Mouse (Mus musculus) spleen, adult 12 weeks (tissue): Measurements from ENCODE around the gene Zbtb46.

ENCODE experiments used
- DNase-seq: peaks from one replicate; pipeline ENCODE4 v3.0.0; 2022; ENCODE audit warnings: low spot score

Gene Zbtb46

DNA sequence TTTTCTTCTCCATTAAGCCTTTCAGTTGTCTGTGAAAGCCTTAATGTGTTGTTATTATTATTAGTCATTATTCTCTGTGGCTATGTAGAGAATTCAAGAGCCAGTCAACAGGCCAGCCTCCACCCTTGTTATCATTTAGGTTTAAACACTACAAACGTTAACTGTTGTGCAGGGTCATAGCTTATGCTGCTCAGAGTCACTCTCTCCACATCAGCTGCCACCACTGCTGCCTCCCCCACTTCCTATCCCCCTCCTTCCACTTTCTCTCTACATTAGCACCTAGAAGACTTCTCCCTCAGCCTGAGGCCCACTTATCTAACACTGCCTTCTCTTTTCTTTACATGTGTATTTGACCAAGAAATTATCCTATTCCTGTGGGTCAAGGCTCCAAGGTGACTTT, 57.7 kb downstream of the Zbtb46 start:
- DNase-seq = no peak

DNA sequence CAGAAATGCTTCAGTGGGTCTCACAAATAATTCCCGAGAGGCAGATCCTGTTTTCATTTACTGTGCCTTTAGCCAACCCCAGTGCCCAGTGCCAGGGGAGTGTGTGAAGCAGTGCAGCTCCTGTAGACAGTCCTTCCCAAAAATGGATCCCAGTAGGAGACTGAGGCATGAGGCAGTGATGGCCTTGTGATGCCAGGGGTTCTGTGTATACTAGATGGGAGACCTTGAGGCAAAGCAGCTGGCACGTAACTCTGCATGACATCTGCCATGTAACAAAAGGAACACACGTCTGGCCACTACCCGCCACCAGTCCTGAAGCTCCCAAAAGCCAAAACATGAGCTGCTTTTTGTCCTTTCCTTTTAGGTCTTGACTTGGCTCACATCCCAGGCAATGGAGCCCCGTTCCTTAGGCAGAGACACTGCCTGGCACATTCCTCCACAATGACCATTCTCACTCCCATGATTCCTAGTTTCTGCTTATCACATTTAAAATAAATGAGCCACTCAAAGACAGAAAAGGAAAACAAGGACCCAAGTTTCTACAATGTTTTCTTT, 61.9 kb downstream of the Zbtb46 start:
- DNase-seq = no peak

- no peak for DNase-seq
Measured at GRCm38 (mm10) chr2:181394086-181394485, 65.1 kb downstream of the Zbtb46 start.

- peak; percentile 72 for DNase-seq
Measured at GRCm38 (mm10) chr2:181392600-181393213, 66.5 kb downstream of the Zbtb46 start.

- DNase-seq = no peak
Measured at GRCm38 (mm10) chr2:181391541-181391940, 67.7 kb downstream of the Zbtb46 start.

DNA sequence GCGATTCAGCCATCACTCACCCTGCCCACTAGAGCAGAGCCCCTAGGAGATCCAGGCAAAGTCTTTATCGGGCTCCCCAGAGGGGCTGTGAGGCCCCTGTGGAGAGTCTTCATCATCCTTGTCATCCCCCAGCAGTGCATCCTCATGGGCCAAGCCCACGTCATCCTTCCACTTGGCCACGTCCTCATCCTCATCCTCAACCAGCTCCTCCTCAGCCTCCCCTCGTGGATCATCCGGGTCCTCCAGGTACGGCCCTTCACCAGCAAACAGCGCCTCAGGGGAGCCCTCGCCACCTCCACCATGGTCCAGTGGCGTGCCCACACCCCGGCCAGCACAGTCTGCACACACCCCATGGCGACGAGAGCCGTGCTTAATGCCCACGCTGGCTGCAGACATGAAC, 68.2 kb downstream of the Zbtb46 start:
- DNase-seq = no peak

DNA sequence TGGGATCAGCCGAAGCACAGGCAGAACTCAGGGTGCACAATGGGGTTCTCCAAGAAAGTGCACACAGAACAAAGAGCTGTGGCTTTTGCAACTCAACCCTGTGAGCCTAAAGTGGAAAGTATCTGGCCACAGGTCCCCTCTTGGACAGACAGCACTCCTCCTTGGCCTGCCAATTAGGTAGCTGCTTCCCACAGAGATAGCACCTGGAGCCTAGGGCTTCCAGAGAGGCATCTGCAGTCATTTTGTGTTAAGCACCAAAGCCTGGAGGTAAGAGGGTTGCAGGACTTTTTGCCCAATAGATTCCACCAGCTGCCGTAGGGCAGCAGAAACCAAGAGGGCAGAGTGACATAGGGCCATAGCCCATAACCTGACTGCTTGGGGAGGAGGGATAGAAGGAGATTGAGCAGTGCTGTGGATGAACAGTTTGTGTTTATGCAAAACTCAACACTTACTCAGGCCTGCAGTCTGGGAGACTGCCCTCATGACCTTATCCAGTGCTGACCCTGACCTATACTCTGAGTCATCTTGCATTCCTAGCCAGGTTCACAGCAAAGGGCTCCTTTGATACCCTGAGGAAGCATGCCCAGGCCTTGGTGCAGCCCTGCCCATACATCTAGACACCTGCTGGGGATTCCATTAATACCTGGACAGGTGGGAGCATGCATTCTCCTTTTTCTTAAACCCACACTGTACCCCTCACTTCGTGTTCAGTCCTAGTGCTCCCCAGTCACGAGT, 68.9 kb downstream of the Zbtb46 start:
- DNase-seq = no peak

DNA sequence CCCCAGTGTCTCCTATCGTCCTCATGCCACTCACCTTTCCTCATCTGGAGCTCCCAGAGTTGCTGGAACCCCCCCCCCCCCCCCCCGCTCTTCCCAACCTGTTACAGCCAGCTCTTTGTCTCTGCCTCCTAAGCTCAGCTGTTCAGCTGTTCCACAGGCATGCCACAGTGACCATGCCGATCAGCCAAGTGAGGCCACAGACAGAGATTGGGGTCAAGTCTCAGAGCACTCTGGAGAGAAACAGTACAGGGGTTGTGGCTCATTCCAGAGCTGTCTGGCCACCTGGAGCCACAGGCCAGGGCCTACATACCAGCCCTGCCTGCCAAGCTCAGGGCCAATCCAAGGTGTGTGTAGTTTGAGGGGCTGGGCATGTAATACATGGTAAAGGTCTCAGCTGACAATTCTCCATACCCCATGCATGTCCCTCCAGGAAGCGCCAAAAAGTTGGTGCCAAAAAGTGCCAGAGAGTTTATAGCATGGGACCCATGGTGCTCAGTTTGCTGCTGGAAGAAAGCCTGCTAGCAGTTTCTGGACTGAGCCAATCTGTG, 72.5 kb downstream of the Zbtb46 start:
- DNase-seq = no peak

DNA sequence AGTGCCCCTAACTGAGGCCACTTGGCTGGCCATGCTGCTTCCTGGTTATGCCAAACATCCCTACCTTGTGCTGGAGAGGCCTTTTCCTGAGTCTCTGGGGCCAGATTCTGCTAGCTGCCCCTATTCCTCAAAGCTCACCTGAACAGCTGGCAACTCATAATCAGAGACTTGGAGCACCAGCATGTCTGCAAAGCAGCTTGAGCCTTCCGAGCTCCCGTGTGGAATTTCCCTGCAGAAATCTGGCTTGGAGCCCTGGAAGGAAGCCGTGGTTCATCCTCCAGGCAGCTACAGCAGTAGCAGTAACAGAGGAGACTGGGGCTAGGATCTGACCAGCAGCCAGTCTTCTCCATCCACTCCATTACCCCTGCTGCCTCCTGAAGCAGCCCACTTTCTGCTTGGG, 73.3 kb downstream of the Zbtb46 start:
- no peak for DNase-seq

DNA sequence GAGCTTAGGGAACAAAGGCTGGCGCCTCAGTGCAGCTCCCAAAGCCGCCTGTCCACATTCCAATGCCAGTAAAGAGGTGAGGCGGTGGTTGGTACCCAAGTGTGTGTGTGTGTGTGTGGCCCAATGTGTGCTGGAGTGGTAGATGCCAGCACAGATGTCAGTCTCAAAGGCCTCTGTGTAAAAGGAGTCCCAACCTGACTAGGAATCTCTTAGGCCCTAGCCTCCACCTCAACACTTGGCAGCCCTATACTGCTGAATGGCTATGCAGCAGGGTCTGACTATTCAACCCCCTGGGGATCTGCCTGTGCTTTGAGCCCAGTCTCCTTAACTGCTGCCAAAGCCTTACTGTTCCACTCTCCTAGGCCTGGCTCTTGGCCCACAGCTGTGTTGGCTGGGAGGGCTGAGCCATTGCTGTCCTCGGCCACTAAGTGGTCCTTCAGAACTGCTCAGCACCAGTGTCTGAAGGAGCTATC, 74.3 kb downstream of the Zbtb46 start:
- DNase-seq = no peak

GRCm38 (mm10) chr2:181384463-181384862, 74.8 kb downstream of the Zbtb46 start:
- no peak for DNase-seq

- no peak for DNase-seq
Measured at GRCm38 (mm10) chr2:181381631-181382306, 77.5 kb downstream of the Zbtb46 start.

DNA sequence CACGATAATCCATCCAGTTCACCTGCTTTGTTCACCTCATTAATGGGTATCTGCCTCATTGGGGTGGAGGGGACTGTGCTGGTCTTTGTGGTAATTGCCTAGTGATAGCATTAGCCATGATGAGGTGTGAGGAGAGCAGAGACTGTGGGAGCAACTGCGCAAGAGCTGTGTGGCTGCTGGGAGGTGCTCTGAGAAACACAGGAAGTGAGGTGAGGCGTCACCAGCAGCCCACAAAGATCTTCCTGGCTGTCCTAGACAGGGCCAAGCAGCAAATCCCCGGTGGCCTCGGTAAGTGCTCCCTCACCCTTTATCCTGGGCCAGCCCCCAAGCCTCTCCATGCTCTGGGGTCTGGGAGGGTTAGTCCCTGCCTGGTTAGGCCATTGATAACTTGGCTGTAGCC, 78.1 kb downstream of the Zbtb46 start:
- no peak for DNase-seq

DNA sequence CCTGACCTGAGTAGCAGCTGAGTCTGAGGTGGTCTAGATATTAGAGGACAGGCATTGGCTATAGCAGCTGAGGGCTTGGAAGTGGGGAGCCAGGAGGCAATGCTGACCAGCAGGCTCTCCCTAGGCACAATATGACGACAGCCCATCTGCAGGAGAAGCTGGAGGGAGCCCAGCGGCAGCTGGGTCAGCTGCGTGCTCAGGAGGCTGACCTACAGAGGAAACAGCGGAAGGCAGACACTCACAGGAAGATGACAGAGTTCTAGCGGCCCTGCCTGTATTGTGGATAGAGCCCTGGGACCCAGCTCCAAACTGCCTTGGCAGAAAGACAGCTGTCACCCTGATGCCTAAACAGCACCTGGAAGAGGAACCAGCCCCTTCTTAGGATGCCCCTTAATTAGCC, 79.0 kb downstream of the Zbtb46 start:
- no peak for DNase-seq

GRCm38 (mm10) chr2:181379778-181380177, 79.4 kb downstream of the Zbtb46 start, which contains the start of gene Lime1:
Lime1 (plus strand) TSS chr2:181380078.
- DNase-seq = no peak

GRCm38 (mm10) chr2:181378701-181379100, 80.5 kb downstream of the Zbtb46 start:
- no peak for DNase-seq

- no peak for DNase-seq
Measured at GRCm38 (mm10) chr2:181377230-181377629, 82.0 kb downstream of the Zbtb46 start.

GRCm38 (mm10) chr2:181375787-181376186, 83.4 kb downstream of the Zbtb46 start:
- DNase-seq = no peak

- DNase-seq = no peak
Measured at GRCm38 (mm10) chr2:181370001-181370400, 89.2 kb downstream of the Zbtb46 start.

DNA sequence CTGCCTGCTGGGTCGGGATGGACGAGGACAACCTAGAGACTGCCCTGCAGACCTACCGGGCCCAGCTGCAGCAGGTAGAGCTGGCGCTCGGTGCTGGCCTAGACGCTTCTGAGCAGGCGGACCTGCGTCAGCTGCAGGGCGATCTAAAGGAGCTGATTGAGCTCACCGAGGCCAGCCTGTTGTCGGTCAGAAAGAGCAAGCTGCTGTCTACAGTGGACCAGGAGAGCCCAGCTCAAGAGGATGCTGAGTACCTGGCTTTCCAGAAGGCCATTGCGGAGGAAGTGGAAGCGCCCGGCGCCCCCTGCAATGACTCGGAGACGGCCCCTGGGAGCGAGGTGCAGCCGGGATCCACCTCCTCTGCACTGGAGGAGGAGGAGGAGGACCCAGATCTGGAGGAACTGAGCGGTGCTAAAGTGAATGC, 93.6 kb downstream of the Zbtb46 start:
- no peak for DNase-seq

GRCm38 (mm10) chr2:181364860-181365596, 94.2 kb downstream of the Zbtb46 start, which contains the start of the genes Zgpat and Arfrp1:
Zgpat (plus strand) TSS chr2:181364928.
Arfrp1 (minus strand) TSS chr2:181365404.
- peak; percentile 80 for DNase-seq

DNA sequence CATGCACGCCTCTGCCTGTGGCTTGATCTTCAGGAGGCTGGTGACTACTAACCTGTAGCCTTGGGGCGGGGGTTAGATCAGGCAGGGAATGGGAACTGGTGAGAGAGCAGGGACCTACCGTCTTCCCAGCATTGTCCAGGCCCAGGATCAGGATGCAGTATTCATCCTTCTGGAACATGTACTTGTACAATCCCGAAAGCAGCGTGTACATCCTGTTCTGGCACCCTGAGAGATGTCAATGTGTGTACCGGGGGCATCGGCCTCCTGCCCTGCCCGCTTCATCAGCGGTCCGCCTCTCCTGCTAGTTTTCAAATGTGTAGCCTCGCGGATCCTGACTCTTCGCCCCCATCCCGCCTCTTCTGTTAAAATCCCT, 94.8 kb downstream of the Zbtb46 start:
- no peak for DNase-seq
